Mouse (Mus musculus): ENCODE measurements around the gene Cdk5rap2.

GRCm38 (mm10) chr4:70258826-70259225 is 151.4 kb downstream of the Cdk5rap2 start:
- TF ChIP-seq USF2 (IDR thresholded peaks at IDR 0.05; ENCODE audit: borderline replicate concordance in 1 of 2, insufficient read depth in 1 of 2, low read depth in 1 of 2, low read length in 2 of 2) (no peak), SMC3 (IDR thresholded peaks at IDR 0.05; ENCODE audit: low read depth, low read length) (no peak), ETS1 (IDR thresholded peaks at IDR 0.05; ENCODE audit: low read depth, low read length) (no peak), MAZ (IDR thresholded peaks at IDR 0.05; ENCODE audit: low read depth, low read length) (no peak), POLR2A (IDR thresholded peaks at IDR 0.05; ENCODE audit: control insufficient read depth in 1 of 2, insufficient read depth in 1 of 2, low read depth in 1 of 2, low read length in 2 of 2, poor library complexity in 1 of 2) (no peak), CTCF (IDR thresholded peaks at IDR 0.05 in 2 of 3, conservative IDR thresholded peaks at IDR 0.05 in 1 of 3; ENCODE audit: control insufficient read depth in 1 of 3, insufficient read depth in 1 of 3, low read depth in 2 of 3, low read length in 3 of 3, poor library complexity in 1 of 3, severe bottlenecking in 1 of 3) (no peak), GATA1 (IDR thresholded peaks at IDR 0.05; ENCODE audit: low read depth, low read length) (no peak), CHD1 (IDR thresholded peaks at IDR 0.05; ENCODE audit: low read depth, low read length) (no peak), NRF1 (IDR thresholded peaks at IDR 0.05; ENCODE audit: insufficient read depth, low read depth, low read length, poor library complexity, severe bottlenecking) (no peak), MAX (IDR thresholded peaks at IDR 0.05; ENCODE audit: low read length) (no peak)

All from MEL (cell line).